Mouse (Mus musculus): Measurements from ENCODE around the gene Aes.

DNA sequence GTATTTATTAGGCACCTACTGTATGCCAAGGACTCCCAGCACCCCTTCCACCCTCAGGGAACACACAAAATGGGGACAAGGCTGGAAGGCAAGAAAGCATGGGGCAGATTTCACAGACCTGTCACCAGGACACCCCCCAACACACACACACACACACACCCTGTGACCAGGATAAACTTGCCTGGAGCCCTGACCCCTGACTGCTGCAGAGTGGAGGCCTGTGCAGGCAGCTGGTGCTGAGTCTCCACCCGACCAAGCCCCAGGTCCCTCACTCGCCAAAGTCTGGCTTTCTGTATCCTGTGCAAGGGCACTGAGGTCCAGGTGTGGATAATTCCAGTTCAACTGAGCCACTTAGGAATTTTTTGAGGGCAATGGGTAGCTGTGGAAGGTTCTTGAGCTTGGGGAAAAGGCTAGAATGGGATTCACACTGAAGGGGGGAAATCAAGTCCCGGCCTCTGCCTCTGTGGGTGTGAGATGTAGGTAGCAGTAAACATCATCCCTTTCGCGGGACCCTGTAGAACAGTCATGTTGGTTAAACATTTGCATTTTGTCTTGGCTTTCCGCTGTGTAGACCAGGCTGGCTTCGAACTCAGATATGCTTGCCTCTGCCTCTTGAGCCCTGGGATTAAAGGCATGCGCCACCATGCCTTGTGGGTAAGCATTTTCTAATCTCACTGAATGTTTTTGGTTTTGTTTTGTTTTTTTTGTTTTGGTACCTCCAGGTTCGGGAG, 10.4 kb downstream of the Aes start:
- no peak for TF ChIP-seq CTCF (IDR thresholded peaks at IDR 0.05; ENCODE audit: low read depth, low read length)
- no peak for TF ChIP-seq POLR2A (IDR thresholded peaks at IDR 0.05; ENCODE audit: borderline replicate concordance, low read depth, low read length)

Measured in bone marrow macrophage, adult 2 months (primary cell).